ENCODE assay signal across 8 mouse cellular contexts in the genomic region with DNA sequence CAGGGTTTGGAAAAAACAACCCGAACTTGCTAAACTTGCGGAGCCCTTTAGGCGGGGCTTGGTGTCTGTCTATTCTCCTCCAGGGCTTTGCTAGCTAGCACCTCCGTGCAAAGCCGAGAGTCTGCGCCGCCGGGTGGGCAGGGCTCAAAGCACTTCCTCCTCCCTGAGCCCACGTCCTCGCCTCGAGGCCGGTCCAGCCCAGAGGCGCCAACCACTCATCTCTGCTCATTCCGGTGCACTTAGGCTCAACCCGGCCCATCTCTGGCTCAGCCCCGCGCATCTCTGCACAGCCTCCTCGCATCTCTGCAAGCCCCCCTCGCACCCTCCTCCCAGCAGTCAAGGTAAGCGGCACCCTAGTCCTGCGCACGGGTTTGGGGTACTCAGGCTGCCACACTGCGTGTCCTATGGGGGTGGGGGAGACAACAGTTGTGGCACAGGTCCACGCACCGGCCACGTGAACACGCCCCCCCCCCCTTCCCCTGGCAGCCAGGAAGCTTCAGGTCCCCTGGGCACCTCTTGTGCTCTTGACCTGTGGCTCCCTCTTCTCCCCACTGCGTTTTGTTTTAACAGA. TPM values are rescaled to one million over a fixed set of nuclear protein-coding genes. Genes with fewer than 3 reads are reported as not detected.
A peak's percentile ranks its signal among the peaks of the same experiment; 100 is the strongest.
DNase-seq lines count a peak whose midpoint lies in the region; ATAC-seq lines count a peak whose summit lies in the region.

No protein-coding gene starts in this region.

- no peak overlapping the region for H3K27ac ChIP-seq in intestine, embryonic 15.5 days

- peak; percentile 91 for ATAC-seq in intestine, embryonic 15.5 days
- peak; percentile 90 for ATAC-seq in megakaryocyte-erythroid progenitor cell, adult 5-6 weeks (replicated peaks; ENCODE audit: low FRiP score, low TSS enrichment, poor library complexity, severe bottlenecking)

- H3K27me3 ChIP-seq in intestine, embryonic 15.5 days (replicated peaks) = 0 out of 2 replicates have a peak, but pooled peaks cover 3% of the 10 kb centered on the region

- H3K4me1 ChIP-seq in intestine, embryonic 15.5 days (replicated peaks) = peaks cover 4% of the 10 kb centered on the region; the same call in 1 of the 2 replicates

- H3K4me2 ChIP-seq in intestine, embryonic 15.5 days (replicated peaks) = peak overlapping the region; percentile 74

- no peaks in the 10 kb centered on the region for H3K36me3 ChIP-seq in intestine, embryonic 15.5 days

- peak overlapping the region; percentile 31 for H3K9ac ChIP-seq in intestine, embryonic 15.5 days

- peak overlapping the region; percentile 30 for H3K4me3 ChIP-seq in intestine, embryonic 15.5 days (replicated peaks)

- peak; percentile 88 for DNase-seq in NIH3T3 (ENCODE audit: low read depth)
- DNase-seq in embryo, embryonic 10.5 days (ENCODE audit: low spot score) = peak; percentile 63
- DNase-seq in gastrocnemius, postnatal 36 days = peak; percentile 68 to 75
- DNase-seq in left cerebral cortex, postnatal 25 days (ENCODE audit: low spot score in 2 of 2) = peak; percentile 53 to 77
- DNase-seq in right cerebral cortex, postnatal 14 days = peak; percentile 66
- DNase-seq in yolk sac, embryonic 10.5 days (ENCODE audit: low spot score) = peak; percentile 14

- 1% methylated on average over 28 of the region's 28 CpGs for WGBS in intestine, embryonic 15.5 days

- intact Hi-C loops in gastrocnemius, postnatal 36 days (cut with DNase I) = no loop called here
- intact Hi-C loops in left cerebral cortex, postnatal 25 days (cut with DNase I) = no loop called here

- no peaks in the 10 kb centered on the region for H3K9me3 ChIP-seq in intestine, embryonic 15.5 days

RNA-seq across cellular contexts. Expression of gene Apbb1ip, which starts 0.4 kb away (rescaled TPM):
- total RNA-seq in gastrocnemius, postnatal 36 days (2021) = 1 to 10 TPM; 2.3 to 2.7 TPM
- 1.9 TPM in 2 replicates for polyA plus RNA-seq in intestine, embryonic 15.5 days (2015; fragmentation: Nextera tagmentation; extraction: Ambion mirVana)
- 1 to 10 TPM; 5.3 to 6.0 TPM for total RNA-seq in left cerebral cortex, postnatal 25 days (2021)
- 128 and 143 TPM in 2 replicates for total RNA-seq in megakaryocyte-erythroid progenitor cell, adult 5-6 weeks (2014; fragmentation: Nextera tagmentation)
- 14.0 and 21.9 TPM in 2 replicates for total RNA-seq in megakaryocyte-erythroid progenitor cell, adult 5-6 weeks (2017)

Comparison
In these comparisons a context has a peak if more than half of its experiments do, and no peak if none do; other contexts are left out.
1. DNase-seq: peak in every context shown above with its lines; median percentile 88 in NIH3T3; 72 in gastrocnemius, postnatal 36 days; 66 in right cerebral cortex, postnatal 14 days; 65 in left cerebral cortex, postnatal 25 days; 63 in embryo, embryonic 10.5 days; 14 in yolk sac, embryonic 10.5 days.